Mouse (Mus musculus) adipocyte (in vitro differentiated cells): ENCODE data around the gene Msl2.

Source experiments
- DNase-seq: peaks from one replicate; pipeline ENCODE4 v3.0.0-alpha.2; 2016; ENCODE audit warnings: low spot score

Gene Msl2

DNA sequence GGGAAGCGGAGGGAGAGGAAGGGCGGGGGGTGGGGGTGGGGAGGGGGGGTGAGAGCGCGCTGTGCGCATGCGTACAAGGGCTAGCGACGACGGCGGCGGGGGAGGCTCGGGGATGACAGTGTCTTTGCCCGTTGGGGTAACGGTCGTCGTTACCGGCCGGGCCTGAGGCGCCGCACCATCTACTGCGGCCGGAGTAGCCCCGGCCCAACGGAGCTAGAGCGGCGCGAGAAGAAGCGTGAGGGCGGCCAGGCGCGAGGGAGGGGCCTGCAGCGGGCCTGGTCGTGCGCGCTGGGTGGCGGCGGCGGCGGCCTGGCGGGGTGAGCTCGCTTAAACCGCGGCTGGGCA lies at the start of gene Msl2:
Msl2 (plus strand) TSS at position 115 of the 345 bp plus-strand sequence.
- DNase-seq, result no peak

DNA sequence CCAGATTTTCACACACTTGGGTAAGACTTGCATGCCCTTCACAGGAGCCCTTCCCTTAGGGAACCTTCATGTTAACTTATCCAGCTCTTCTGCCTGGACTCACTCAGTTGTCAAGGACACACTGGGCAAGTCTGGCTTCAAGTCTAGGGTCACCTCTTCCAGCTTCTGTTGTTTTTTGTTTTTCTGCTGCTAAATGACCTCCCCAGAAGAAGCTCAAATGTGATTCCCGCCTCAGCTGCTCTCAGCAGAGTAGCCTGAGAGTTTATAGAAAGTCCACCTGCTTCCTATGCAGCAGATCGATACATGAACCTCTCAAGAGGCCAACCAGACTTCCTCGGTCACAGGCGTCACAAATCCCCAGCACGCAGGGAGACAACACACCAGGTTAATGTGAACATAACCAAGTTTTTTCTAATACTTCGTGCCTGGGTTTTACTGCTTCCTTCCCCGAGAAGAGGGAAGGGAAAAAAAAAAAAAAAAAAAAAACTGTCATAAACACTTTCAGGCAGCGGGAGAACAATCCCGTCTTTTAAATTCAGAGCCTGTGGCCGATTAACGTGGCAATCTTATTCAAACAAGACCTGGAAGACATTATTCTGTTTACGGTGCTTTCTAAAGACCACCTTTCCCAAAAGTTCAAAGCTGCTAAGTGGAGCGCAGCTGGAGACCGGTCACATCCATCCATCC lies 40.0 kb upstream of the Msl2 start:
- peak; percentile 41 for DNase-seq

GRCm38 (mm10) chr9:101034448-101035098 lies 39.3 kb upstream of the Msl2 start, which contains the start of gene Pccb:
Pccb (minus strand) TSS chr9:101034898.
- peak; percentile 98 for DNase-seq

DNA sequence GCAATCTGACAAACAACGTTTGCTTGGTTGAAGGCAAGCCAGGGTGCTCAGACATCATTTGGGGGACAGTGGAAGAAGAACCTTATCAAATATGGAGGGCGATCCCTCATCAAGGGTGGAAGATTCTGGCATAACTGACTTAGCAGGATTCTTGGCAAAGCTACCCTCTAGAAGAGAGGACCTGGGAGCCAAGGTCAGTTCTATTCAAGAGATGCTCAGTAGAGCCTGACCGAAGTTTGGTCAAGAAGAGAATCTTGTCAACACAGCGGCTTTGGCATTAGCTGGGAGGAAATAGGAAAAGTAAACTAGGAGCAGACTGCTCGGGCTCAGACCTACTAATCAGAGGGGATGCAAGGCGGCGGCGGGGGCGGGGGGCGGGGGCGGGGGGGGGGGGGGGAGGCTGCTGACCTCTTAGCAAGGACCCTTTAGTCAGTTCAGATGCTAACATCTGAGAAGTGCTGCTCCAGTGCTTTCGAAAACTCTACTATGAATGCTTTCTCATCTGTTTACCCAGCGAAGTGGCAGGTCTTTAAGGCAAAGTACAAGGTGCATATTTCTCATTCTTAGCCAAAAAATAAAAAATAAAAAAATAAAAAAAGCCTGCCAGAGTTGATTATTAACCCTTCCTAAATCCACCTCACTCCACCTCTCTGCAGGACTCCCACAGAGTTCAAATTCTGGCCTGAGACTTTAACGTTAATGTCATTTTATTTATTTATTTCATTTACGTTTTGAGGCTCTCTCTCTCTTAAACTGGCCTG lies 37.9 kb upstream of the Msl2 start:
- DNase-seq, result no peak

GRCm38 (mm10) chr9:101036876-101037275 lies 37.0 kb upstream of the Msl2 start:
- DNase-seq, result no peak

DNA sequence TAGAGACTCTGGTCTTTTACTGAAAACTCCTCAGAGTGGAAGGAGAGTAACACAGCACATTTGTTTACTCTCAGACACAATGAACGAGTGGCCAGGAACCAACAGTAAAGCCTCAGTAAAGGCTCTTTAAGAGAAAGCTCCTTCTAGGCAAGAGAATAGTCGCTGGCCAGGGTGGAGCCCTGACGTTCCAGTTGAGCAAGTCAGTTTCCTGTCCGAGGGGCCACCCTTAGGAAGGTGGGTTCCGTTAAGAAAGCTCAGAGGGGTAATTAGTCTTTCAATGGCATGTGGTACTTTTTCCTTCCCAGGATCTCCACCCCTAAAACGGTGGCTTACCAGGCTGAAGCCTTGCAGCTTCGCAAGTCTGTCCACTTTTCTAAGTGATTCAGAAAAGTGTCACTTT lies 36.5 kb upstream of the Msl2 start:
- no peak for DNase-seq

- DNase-seq, result no peak
These were observed 35.3 kb upstream of the Msl2 start for GRCm38 (mm10) chr9:101038634-101039033.

- no peak for DNase-seq
These were observed 32.4 kb upstream of the Msl2 start for GRCm38 (mm10) chr9:101041508-101041907.

GRCm38 (mm10) chr9:101042249-101042648 lies 31.7 kb upstream of the Msl2 start:
- no peak for DNase-seq

- DNase-seq, result no peak
These were observed 28.1 kb upstream of the Msl2 start for GRCm38 (mm10) chr9:101045710-101046338.

DNA sequence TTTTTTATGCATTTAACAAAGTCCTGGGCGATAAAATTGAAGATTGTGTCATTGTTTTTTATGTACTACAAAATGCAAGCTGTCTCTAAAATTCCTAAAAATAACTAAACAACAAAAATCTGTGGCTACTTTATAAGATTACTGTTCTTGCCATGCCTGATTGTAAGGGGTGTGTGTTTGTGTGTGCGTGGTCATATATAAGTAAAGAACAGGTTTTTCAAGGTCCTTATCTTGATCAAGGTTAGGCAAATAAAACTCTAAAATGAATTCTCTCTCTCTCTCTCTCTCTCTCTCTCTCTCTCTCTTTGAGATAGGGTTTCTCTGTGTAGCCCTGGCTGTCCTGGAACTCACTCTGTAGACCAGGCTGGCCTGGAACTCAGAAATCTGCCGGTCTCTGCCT lies 21.9 kb upstream of the Msl2 start:
- DNase-seq, result no peak

GRCm38 (mm10) chr9:101052691-101053090 lies 21.2 kb upstream of the Msl2 start:
- DNase-seq, result no peak

GRCm38 (mm10) chr9:101053279-101053678 lies 20.6 kb upstream of the Msl2 start:
- no peak for DNase-seq

DNA sequence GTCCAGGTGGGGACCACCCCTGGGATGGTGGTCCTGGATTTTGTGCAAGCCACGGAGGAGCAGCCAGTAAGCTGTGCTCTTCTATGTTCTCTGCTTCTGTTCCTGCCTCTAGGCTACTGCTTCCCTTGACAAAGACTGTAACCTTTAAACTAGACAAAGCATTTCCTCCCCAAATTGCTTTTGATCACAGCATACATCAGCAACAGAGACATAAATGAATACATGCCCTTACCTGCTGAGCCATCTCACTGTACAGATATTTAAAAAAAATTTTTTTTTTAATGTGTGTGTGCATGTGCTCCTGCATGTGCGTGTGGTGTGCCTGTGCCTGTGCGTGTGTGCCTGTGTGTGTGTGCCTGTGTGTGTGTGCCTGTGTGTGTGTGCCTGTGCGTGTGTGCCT lies 16.7 kb upstream of the Msl2 start:
- no peak for DNase-seq

- DNase-seq, result no peak
These were observed 12.9 kb upstream of the Msl2 start for GRCm38 (mm10) chr9:101061035-101061434.

DNA sequence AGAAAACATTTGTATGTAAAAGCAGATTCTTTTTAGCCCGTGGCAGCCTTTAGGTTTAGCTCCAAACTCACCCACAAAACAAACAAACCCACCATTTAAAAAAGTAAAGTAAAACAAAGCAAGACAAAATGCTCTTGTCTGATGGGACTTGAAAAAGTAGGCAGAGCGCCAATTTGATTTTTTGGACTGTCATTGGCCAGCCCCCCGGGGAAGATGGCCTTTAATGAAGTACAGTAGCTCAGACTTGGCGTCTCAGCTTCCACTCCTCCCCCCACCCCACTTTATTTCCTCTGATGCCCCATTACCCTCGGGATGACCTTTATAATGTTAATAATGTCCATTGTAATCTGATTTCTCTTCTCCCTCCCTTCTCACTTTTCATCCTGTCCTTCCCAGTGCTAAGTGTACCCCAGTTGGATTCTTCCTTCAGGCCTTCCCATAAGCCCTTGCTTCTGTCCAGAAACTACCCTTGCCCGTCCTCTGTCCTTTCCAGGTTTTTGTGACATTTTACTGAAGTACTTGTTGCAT lies 11.6 kb upstream of the Msl2 start:
- DNase-seq, result no peak

DNA sequence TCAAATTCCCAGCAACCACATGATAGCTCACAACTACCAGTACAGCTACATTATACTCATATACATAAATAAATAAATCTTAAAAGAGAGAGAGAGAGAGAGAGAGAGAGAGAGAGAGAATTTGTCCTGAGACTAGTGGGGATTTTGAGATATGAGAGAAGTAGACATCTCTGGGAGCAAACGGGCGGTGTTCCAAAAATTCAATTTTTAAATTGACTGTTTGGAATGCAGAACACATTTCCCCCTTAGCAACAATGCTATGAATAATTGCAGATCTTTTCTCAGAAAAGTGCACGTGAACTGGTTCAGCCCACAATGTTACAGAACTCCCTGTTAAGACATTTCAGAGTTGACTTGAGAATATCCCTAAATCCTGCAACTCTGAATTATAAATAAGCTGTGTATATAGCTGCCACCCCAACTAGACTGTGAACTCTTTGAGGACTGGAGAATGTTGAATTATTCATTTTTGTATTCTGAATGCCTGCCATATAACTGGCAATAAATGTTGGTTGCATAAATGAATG lies 8.8 kb upstream of the Msl2 start:
- DNase-seq, result no peak

DNA sequence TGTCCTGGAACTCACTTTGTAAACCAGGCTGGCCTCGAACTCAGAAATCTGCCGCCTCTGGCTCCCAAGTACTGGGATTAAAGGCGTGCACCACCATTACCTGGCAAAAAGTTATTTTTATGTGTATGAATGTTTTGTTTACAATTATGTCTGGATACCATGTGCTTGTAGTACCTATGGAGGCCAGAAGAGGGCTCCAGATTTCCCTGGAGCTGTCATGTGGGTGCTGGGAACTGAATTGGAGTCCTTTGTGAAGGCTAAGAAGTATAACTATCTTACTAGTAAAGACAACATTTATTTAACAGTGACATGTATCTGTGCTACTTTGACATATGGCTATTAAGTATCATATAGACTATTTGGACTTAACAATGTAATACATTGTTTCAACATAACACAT lies 4.1 kb upstream of the Msl2 start:
- no peak for DNase-seq

- no peak for DNase-seq
These were observed 1.4 kb upstream of the Msl2 start for GRCm38 (mm10) chr9:101072506-101072905.

DNA sequence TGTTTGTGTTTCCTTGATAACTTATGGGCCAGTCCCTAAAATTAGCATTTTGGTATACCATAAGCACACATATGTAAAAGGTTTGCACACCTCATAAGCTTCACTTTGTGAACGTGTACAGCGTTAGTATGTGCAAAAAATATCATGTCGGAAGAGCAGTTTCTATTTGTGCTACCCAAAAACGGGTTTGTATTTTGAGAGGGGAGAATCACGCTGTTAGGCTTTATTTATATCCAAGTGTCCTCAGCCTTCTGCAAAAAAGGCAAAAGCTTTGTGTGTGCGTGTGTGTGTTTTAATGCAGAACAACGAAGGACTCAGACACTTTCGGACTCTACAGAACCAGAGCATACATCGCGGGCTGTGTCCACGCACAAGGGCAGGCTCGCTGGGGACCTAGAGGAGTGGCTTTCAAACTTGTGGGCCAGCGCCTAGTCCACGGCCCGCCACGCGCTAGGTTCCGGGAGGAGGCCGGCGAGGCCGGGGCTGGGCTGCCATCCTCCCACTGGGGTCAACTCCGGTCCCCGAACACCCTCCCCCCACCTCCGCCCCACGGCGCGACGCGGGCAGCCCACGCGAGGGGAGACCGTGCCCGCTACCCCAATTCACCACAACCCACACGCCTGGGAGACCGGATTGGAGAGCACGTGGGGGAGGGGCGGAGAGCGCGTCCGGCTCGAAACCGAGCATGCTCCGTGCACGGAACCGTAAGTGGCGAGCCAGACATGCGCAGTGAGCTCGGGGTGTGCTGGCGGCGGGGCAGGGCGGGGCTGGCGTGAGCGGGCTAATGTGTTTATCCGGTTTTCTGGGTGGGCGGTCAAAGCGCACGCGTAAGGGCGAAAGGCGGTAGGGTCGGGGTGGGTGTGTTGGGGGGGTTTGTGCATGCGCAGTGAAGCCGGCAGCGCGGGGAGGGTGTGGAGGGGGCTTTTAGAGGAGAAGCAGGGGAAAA lies 587 bp upstream of the Msl2 start:
- DNase-seq, result peak; percentile 99
